Mouse (Mus musculus) stomach, postnatal 0 days (tissue): ENCODE results near the gene Camkmt. TPM values are rescaled to one million over a fixed set of nuclear protein-coding genes. Genes with fewer than 3 reads are reported as not detected.

Experiments
- ATAC-seq: fragments of 200-750 bp; cut with Nextera tagmentation; 2 replicates; pipeline ENCODE4 v1.8.0; 2017; ENCODE audit not compliant: low FRiP score, low TSS enrichment
- DNase-seq: peaks from one replicate; pipeline ENCODE4 v3.0.0-alpha.2; 2016; ENCODE audit warnings: low spot score
- H3K27ac ChIP-seq: fragments of 300-500 bp; sonication (generic); replicated peaks from 2 replicates; pipeline ENCODE4 v1.5.1; 2014; ENCODE audit warnings: mild to moderate bottlenecking, control low read depth
- H3K27me3 ChIP-seq: fragments of 300-500 bp; sonication (generic); 2 replicates; pipeline ENCODE4 v1.6.1; 2014; ENCODE audit warnings: low read length; ENCODE audit not compliant: control insufficient read depth, insufficient read depth
- H3K36me3 ChIP-seq: fragments of 300-500 bp; sonication (generic); 2 replicates; pipeline ENCODE4 v1.6.1; 2014; ENCODE audit warnings: low read length, mixed read lengths; ENCODE audit not compliant: control insufficient read depth, insufficient read depth
- H3K4me1 ChIP-seq: fragments of 300-500 bp; sonication (generic); replicated peaks from 2 replicates; pipeline ENCODE4 v1.6.1; 2014; ENCODE audit warnings: antibody characterized with exemption; ENCODE audit not compliant: control insufficient read depth, insufficient read depth
- H3K4me2 ChIP-seq: fragments of 300-500 bp; sonication (generic); replicated peaks from 2 replicates; pipeline ENCODE4 v1.6.1; 2014; ENCODE audit warnings: low read depth, mild to moderate bottlenecking, control low read depth, moderate library complexity
- H3K4me3 ChIP-seq: fragments of 300-500 bp; sonication (generic); 2 replicates; pipeline ENCODE4 v1.5.1; 2014; ENCODE audit warnings: low read depth, low read length, control low read depth
- H3K9ac ChIP-seq: fragments of 300-500 bp; sonication (generic); 2 replicates; pipeline ENCODE4 v1.6.1; 2014; ENCODE audit warnings: mild to moderate bottlenecking, low read length, control low read depth, mixed read lengths
- H3K9me3 ChIP-seq: fragments of 300-500 bp; sonication (generic); 2 replicates; pipeline ENCODE4 v1.6.1; 2016; ENCODE audit warnings: low read length; ENCODE audit not compliant: control insufficient read depth
- CTCF ChIP-seq: IDR thresholded peaks from 2 replicates; pipeline ENCODE4 v1.5.1; 2016; ENCODE audit warnings: antibody characterized with exemption, low read depth, mild to moderate bottlenecking, moderate library complexity
- EP300 ChIP-seq: optimal IDR thresholded peaks from 2 replicates; pipeline ENCODE3; 2016; ENCODE audit warnings: antibody characterized with exemption
- WGBS: fragments of 180-500 bp; shearing (Covaris S2); extraction: QIAGEN DNeasy Blood & Tissue Kit; methylation state at CpG from one replicate; pipeline ENCODE4 v1.1.7; 2014; 5-methylcytosine and 5-hydroxymethylcytosine counted together
- polyA plus RNA-seq: library from polyadenylated mRNA; unstranded; fragments of >200 nt; fragmentation: Nextera tagmentation; extraction: Ambion mirVana; gene quantifications from 2 replicates; pipeline ENCODE4 v1.2.1, GENCODE M21; 2015

The Camkmt gene
- polyA plus RNA-seq, 1 experiment from 2014 or later = 8.3 TPM

- 93% methylated on average over 4 of the region's 4 CpGs for WGBS
- no peak for DNase-seq
- Histone ChIP-seq H3K9ac (no peak overlapping the region), H3K4me3 (no peak overlapping the region), H3K9me3 (no peaks in the 10 kb centered on the region), H3K4me2 (no peak overlapping the region), H3K27ac (no peak overlapping the region), H3K4me1 (no peaks in the 10 kb centered on the region), H3K27me3 (no peaks in the 10 kb centered on the region), H3K36me3 (no peaks in the 10 kb centered on the region)
- TF ChIP-seq CTCF (0 out of 2 replicates have a peak, but pooled peaks have one; percentile 2), EP300 (no peak)
- no peak for ATAC-seq
These were observed 200.8 kb downstream of the Camkmt start for GRCm38 (mm10) chr17:85291154-85291553.

GRCm38 (mm10) chr17:85291601-85292000 is 201.2 kb downstream of the Camkmt start:
- H3K36me3 ChIP-seq = no peaks in the 10 kb centered on the region
- no peak overlapping the region for H3K27ac ChIP-seq
- H3K4me1 ChIP-seq = no peaks in the 10 kb centered on the region
- WGBS = 94% methylated on average over 5 of the region's 5 CpGs
- no peak overlapping the region for H3K4me2 ChIP-seq
- no peak for TF ChIP-seq EP300
- TF ChIP-seq CTCF = no peak
- H3K9me3 ChIP-seq = no peaks in the 10 kb centered on the region
- no peak overlapping the region for H3K9ac ChIP-seq
- ATAC-seq (no peak), DNase-seq (no peak)
- no peaks in the 10 kb centered on the region for H3K27me3 ChIP-seq
- no peak overlapping the region for H3K4me3 ChIP-seq

GRCm38 (mm10) chr17:85292276-85292675 is 201.9 kb downstream of the Camkmt start:
- Histone ChIP-seq H3K27ac (no peak overlapping the region), H3K4me2 (no peak overlapping the region), H3K4me3 (no peak overlapping the region), H3K4me1 (no peaks in the 10 kb centered on the region), H3K27me3 (no peaks in the 10 kb centered on the region), H3K36me3 (no peaks in the 10 kb centered on the region), H3K9ac (no peak overlapping the region), H3K9me3 (no peaks in the 10 kb centered on the region)
- TF ChIP-seq CTCF (no peak), EP300 (no peak)
- 78% methylated on average over 6 of the region's 6 CpGs for WGBS
- ATAC-seq (no peak), DNase-seq (no peak)

- ATAC-seq (no peak), DNase-seq (no peak)
- Histone ChIP-seq H3K36me3 (no peaks in the 10 kb centered on the region), H3K9me3 (no peaks in the 10 kb centered on the region), H3K4me2 (no peak overlapping the region), H3K27me3 (no peaks in the 10 kb centered on the region), H3K4me3 (no peak overlapping the region), H3K4me1 (no peaks in the 10 kb centered on the region), H3K27ac (no peak overlapping the region), H3K9ac (no peak overlapping the region)
- 96% methylated on average over 3 of the region's 3 CpGs for WGBS
- no peak for TF ChIP-seq CTCF
- no peak for TF ChIP-seq EP300
These were observed 213.3 kb downstream of the Camkmt start for GRCm38 (mm10) chr17:85303686-85304085.

GRCm38 (mm10) chr17:85308566-85308965 is 218.2 kb downstream of the Camkmt start:
- ATAC-seq (no peak), DNase-seq (no peak)
- Histone ChIP-seq H3K9me3 (no peaks in the 10 kb centered on the region), H3K27me3 (no peaks in the 10 kb centered on the region), H3K4me1 (no peaks in the 10 kb centered on the region), H3K4me2 (no peak overlapping the region), H3K9ac (no peak overlapping the region), H3K27ac (no peak overlapping the region), H3K4me3 (no peak overlapping the region), H3K36me3 (no peaks in the 10 kb centered on the region)
- TF ChIP-seq EP300 (no peak), CTCF (no peak)
- WGBS = 68% methylated on average over 7 of the region's 7 CpGs

GRCm38 (mm10) chr17:85309046-85309445 is 218.7 kb downstream of the Camkmt start:
- H3K36me3 ChIP-seq = no peaks in the 10 kb centered on the region
- ATAC-seq = no peak
- 80% methylated on average over 10 of the region's 10 CpGs for WGBS

More at GRCm38 (mm10) chr17:85309046-85309445, 218.7 kb downstream of the Camkmt start:
- Histone ChIP-seq H3K9me3 (no peaks in the 10 kb centered on the region), H3K4me1 (no peaks in the 10 kb centered on the region), H3K27ac (no peak overlapping the region), H3K9ac (no peak overlapping the region), H3K27me3 (no peaks in the 10 kb centered on the region), H3K4me3 (no peak overlapping the region), H3K4me2 (no peak overlapping the region)
- DNase-seq = no peak
- TF ChIP-seq EP300 = no peak
